Mouse (Mus musculus): ENCODE results near the gene Btbd35f20. TPM values are rescaled to one million over a fixed set of nuclear protein-coding genes. Genes with fewer than 3 reads are reported as not detected.
"Not testable (repeated sequence)": the region's sequence is repeated elsewhere in the genome, so short reads cannot be mapped to it uniquely, and the experiment has no call there.

Btbd35f20 gene
- polyA plus RNA-seq (2016; fragmentation: Nextera tagmentation; extraction: Ambion mirVana), result not detected in 2 replicates

DNA sequence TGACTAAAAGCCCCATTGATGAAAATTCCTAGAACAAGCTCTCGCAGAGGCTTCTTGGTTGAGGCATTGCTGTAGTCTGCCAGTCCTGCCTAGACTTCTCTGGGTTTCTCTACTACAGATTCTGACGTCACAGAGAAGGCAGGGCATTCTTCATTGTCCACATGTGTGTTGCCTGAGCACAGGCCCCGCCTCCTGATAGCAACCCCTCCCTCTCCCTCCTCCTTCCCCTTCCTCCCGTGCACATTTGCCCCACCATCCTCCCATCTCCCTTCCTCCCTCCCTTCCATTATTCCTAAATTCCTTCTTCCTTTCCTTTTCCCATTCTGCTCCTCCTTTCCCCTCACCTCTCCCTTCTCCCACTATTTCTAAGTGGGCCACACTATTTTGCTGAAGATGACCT lies at the start of gene Btbd35f20:
Gene Btbd35f20, minus strand, starts transcription at position 101 of the 400 bp plus-strand sequence.
- not testable (repeated sequence) for H3K36me3 ChIP-seq; H3K9me3 ChIP-seq; H3K27ac ChIP-seq (replicated peaks); H3K4me2 ChIP-seq (replicated peaks); ATAC-seq (ENCODE audit: low FRiP score, low read depth); H3K9ac ChIP-seq (replicated peaks); H3K27me3 ChIP-seq; H3K4me1 ChIP-seq; H3K4me3 ChIP-seq
- WGBS, result no CpG with 5 or more reads among the region's 4 CpGs

Other genes with a start within 250 kb of the Btbd35f20 start
- gene Btbd35f28, start 94.7 kb downstream of the Btbd35f20 start, polyA plus RNA-seq (2016; fragmentation: Nextera tagmentation; extraction: Ambion mirVana), result not detected in 2 replicates
- gene Btbd35f17, start 79.4 kb upstream of the Btbd35f20 start, polyA plus RNA-seq (2016; fragmentation: Nextera tagmentation; extraction: Ambion mirVana), result not detected in 2 replicates

Data from midbrain, embryonic 12.5 days (tissue).